Mouse (Mus musculus) ES-CJ7 (cell line): ENCODE results near the gene Dpp10.

Experiments
- DNase-seq: peaks from one replicate; pipeline ENCODE4 v3.0.0; 2011; ENCODE audit warnings: low read depth, low spot score

Dpp10 gene

GRCm38 (mm10) chr1:124044925-124045640, at the start of gene Dpp10:
TSS of gene Dpp10 (minus strand) at chr1:124045559.
- peak; percentile 43 for DNase-seq

- DNase-seq = no peak
These were observed 3.2 kb upstream of the Dpp10 start for GRCm38 (mm10) chr1:124048544-124048943.

GRCm38 (mm10) chr1:124045761-124046300, 472 bp upstream of the Dpp10 start:
- peak; percentile 32 for DNase-seq

GRCm38 (mm10) chr1:124044161-124044560, 1.2 kb downstream of the Dpp10 start:
- peak; percentile 9 for DNase-seq

GRCm38 (mm10) chr1:124043421-124043820, 1.9 kb downstream of the Dpp10 start:
- no peak for DNase-seq

- DNase-seq = peak; percentile 39
These were observed 3.8 kb downstream of the Dpp10 start for GRCm38 (mm10) chr1:124041559-124041958.

GRCm38 (mm10) chr1:124035306-124035990, 9.9 kb downstream of the Dpp10 start:
- DNase-seq = no peak

GRCm38 (mm10) chr1:124032677-124033076, 12.7 kb downstream of the Dpp10 start:
- DNase-seq = no peak

GRCm38 (mm10) chr1:124031968-124032367, 13.4 kb downstream of the Dpp10 start:
- DNase-seq = no peak

GRCm38 (mm10) chr1:124002797-124003196, 42.6 kb downstream of the Dpp10 start:
- DNase-seq = no peak

GRCm38 (mm10) chr1:123995780-123996179, 49.6 kb downstream of the Dpp10 start:
- DNase-seq = no peak

- no peak for DNase-seq
These were observed 59.9 kb downstream of the Dpp10 start for GRCm38 (mm10) chr1:123985324-123986024.

- DNase-seq = no peak
These were observed 66.8 kb downstream of the Dpp10 start for GRCm38 (mm10) chr1:123978597-123978996.

- DNase-seq = peak; percentile 50
These were observed 70.7 kb downstream of the Dpp10 start for GRCm38 (mm10) chr1:123974621-123975020.

GRCm38 (mm10) chr1:123946149-123946548, 99.2 kb downstream of the Dpp10 start:
- DNase-seq = no peak

GRCm38 (mm10) chr1:123940826-123941225, 104.5 kb downstream of the Dpp10 start:
- DNase-seq = no peak

- DNase-seq = no peak
These were observed 111.3 kb downstream of the Dpp10 start for GRCm38 (mm10) chr1:123933812-123934727.

GRCm38 (mm10) chr1:123928003-123928370, 117.4 kb downstream of the Dpp10 start:
- no peak for DNase-seq

- no peak for DNase-seq
These were observed 117.9 kb downstream of the Dpp10 start for GRCm38 (mm10) chr1:123927278-123928002.

GRCm38 (mm10) chr1:123924905-123925304, 120.5 kb downstream of the Dpp10 start:
- no peak for DNase-seq
